Mouse (Mus musculus) urinary bladder, postnatal 36 days (tissue): ENCODE data around the gene Amotl1.
"Not testable (repeated sequence)": the region's sequence is repeated elsewhere in the genome, so short reads cannot be mapped to it uniquely, and the experiment has no call there.

Source experiments
- DNase-seq, 2 experiments: peaks; one replicate each; pipeline ENCODE4 v3.0.0; 2022; ENCODE audit warnings: low spot score in 2 of 2, mixed read lengths in 1 of 2

The Amotl1 gene

GRCm38 (mm10) chr9:14644956-14645355 is at the start of gene Amotl1:
TSS of gene Amotl1 (minus strand) at chr9:14645056.
- DNase-seq: no peak

- DNase-seq: no peak
These were observed 44.7 kb upstream of the Amotl1 start for GRCm38 (mm10) chr9:14689376-14690108.

- DNase-seq: no peak
These were observed 39.5 kb upstream of the Amotl1 start for GRCm38 (mm10) chr9:14684363-14684762.

DNA sequence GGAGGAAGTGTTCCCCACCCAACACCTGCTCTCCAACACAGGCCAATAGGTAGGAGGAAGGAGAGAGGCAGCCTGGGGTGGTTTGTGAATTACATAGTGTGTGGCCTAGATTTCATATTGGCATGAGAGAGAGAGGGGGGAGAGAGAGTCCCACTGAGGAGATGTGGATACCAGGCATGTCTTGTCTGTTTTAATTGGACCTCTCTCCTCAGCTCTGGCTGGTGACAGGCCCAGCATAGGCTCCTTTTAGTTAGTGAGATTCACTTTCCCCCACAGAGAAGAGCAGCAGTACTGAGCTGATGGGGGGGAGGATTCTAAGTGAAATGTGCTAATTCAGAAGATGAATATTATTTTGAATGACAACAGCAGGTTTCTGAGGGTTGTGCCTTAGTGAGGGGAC is 37.9 kb upstream of the Amotl1 start:
- no peak for DNase-seq

DNA sequence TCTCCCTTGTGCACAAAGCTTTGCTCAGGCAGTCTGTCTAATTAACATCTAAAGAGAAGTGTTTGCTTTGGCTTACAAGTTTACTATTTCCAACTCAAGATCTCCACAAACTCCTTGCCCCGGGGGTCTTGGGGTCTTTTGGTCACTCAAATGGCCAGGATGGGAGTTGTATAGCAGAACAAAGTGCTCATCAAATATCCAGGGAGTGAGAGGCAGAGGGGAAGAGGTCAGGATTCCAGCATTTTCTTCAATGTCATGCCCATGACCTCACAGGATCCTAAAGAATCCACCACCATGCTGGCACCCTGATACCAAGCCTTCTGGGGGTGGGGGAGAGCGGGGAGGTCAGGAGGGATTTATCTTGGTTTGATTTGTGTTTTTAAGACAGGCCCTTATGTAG is 35.7 kb upstream of the Amotl1 start:
- DNase-seq: no peak

- peak; percentile 56 to 65 for DNase-seq
These were observed 31.1 kb upstream of the Amotl1 start for GRCm38 (mm10) chr9:14675707-14676691.

DNA sequence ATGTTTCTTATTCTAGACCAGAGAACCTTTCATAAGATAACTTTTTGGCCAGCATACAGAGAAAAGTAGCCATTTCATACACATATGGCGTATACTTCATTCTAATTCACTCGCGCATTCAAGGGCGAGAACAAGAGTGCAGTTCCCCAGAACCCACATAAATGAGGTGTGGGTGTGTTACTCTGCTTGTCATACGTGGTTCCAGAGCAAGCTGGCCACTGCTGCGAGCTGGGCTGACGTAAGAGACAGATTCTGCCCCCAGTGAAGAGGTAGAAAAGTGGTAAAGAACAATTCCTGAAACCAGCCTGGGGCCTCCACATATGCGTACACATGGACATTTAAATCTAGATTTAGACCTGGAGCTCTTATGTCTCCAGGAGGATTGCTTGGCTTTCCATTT is 29.6 kb upstream of the Amotl1 start:
- no peak for DNase-seq

DNA sequence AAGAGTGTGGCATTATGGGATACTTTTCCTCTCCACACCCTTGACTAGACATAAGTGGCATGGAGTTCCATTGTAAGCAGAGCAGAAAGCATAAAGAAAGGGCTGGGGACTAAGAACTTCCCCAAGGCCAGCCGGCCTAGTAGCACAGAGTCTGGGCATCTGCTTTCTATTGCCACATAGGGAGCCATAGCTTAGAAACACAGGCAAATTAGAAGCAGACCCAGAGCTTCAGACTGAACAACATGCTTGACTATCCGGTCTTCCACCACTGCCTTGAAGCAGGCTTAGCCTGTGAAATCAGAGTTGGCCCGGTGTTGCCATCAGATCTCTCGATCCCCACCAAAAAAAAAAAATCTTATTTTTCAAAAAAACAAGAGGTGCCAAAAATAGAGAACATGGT is 28.3 kb upstream of the Amotl1 start:
- DNase-seq: no peak

DNA sequence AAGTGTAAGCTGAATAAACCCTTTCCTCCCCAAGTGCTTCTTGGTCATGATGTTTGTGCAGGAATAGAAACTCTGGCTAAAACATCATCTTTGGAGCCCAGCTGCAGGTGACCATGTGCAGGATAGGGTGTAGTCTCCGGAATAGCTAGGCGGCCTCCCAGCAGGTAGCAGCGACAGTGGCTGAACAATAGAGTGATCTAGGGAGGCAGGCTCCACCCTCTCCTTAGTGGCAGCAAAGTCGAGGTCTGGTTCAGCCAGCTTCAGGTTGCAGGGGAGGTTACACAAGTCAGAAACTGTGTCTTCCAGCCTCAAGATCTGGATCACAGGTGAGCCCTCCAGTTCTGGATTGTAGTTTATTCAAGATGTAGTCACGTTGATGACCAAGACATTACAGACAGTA is 27.1 kb upstream of the Amotl1 start:
- not testable (repeated sequence) for DNase-seq

GRCm38 (mm10) chr9:14668382-14668781 is 23.5 kb upstream of the Amotl1 start:
- no peak for DNase-seq

GRCm38 (mm10) chr9:14666071-14666470 is 21.2 kb upstream of the Amotl1 start:
- no peak for DNase-seq

DNA sequence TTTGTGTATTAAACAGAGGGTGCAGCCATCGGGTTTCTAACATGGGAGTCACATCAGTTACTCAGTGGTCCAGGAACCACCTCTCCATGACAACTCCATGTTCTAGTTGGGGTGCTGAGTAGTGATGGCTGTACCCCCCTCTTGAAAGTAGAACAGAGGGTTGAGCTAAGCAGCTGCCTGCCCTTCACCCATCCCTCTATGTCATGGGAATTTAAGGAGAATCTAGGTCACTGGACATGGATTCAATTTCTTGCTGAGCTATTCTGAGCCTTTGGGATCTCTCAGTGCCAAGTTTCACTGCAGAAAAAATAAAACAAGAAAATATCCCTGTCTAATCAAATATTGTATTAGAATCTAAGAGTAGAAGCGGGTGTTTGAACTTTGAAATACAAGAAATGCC is 18.7 kb upstream of the Amotl1 start:
- DNase-seq: no peak

DNA sequence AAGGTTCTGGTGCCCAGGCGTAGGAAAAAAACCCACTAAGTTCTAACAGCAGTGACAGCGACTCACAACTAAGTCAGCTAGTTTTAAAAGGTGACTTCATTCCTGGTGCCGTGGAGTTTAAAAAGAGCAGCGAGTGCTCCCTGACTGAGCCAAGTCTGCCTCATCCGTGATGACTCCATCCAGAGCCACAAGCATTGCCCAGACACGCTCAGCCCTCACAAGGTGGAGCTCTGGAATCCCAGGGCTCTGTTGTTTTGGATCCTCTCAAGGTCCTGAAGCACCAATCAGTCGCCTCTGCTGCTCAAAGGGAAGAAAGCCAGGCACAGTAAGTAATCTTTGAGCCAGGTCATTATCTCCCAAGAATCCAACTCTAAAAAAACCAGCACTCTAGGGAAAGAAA is 18.0 kb upstream of the Amotl1 start:
- DNase-seq: peak; percentile 25 to 49

- peak; percentile 50 to 64 for DNase-seq
These were observed 17.3 kb upstream of the Amotl1 start for GRCm38 (mm10) chr9:14662138-14662537.

DNA sequence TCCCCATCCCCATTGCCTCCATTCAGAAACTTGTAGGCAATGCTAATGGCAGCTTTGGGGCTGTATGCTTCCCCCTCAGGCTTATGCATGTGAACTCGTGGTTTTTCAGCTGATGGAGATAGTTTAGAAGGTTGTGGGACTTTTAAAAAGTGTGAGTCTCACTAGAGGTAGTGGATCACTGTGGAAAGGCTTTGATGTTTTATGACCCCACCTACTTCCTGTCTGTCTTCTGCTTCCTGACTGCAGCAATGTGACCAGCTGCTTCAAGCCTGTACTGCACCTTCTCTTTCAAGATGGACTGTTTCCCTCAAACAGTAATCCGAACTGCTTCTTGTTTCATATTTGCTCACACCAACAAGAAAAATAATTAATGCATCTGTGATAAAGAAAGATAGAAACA is 13.1 kb upstream of the Amotl1 start:
- DNase-seq: no peak

DNA sequence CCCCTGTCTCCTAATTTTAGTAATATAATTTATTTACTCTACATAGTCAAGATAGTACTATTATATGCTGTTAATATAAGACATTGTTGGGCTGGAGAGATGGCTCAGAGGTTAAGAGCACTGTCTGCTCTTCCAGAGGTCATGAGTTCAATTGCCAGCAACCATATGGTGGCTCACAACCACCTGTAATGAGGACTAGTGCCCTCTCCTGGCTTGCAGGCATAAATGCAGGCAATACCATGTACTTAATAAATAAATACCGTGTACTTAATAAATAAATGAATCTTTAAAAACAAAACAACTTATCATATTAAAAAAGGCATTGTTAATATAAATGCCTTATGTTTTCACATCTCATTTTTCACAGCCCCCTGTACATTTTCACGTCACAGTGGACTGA is 9.2 kb upstream of the Amotl1 start:
- no peak for DNase-seq

DNA sequence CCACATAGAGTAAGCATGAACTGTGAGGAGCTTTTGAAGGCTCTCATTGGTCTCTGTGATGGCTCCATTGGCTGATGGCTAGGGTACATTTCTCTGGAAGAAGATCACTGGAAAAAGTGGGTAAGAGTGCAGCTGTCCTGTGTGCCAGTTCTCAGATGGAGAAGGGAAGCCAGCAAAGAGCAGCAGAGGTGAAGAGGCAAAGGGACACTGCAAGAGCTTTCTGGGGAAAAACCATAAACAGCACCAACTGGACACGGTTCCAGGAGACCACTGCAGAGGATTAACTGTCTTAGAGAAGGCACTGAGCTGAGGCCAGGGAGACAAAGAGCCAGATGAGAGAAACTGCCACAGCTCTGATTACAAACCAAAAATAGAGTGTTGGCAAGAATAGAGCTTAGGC is 7.9 kb upstream of the Amotl1 start:
- peak in 1 of 2 experiments; percentile 31 for DNase-seq

- no peak for DNase-seq
These were observed 3.0 kb upstream of the Amotl1 start for GRCm38 (mm10) chr9:14647849-14648248.

- no peak for DNase-seq
These were observed 1.8 kb upstream of the Amotl1 start for GRCm38 (mm10) chr9:14646641-14647040.

GRCm38 (mm10) chr9:14646061-14646460 is 1.2 kb upstream of the Amotl1 start:
- DNase-seq: no peak

DNA sequence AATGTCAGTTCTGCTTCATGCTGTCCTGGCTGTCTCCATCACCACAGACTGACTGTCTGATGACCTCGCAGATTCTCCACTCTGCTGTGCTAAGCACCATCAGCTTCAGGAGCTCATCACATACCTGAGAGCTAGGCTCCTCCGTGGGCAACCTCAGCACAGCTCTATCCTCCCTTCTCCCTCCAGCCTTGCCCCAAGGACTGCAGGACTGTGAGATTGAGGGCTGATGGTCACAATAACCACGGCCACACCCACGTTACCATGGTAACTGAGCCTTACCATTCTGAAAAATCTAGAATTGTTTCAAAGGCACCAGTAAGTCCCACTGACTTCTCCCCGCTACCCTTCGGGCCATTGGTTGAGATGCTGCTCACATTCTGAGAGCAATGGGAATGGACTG is 1.5 kb downstream of the Amotl1 start:
- DNase-seq: no peak

GRCm38 (mm10) chr9:14642251-14643021 is 2.4 kb downstream of the Amotl1 start:
- no peak for DNase-seq
